Mouse (Mus musculus) small intestine, adult 10 weeks (tissue): ENCODE measurements around the gene Pet117. TPM values are rescaled to one million over a fixed set of nuclear protein-coding genes. Genes with fewer than 3 reads are reported as not detected.

ENCODE experiments used
- polyA plus RNA-seq: library from polyadenylated mRNA; stranded (reverse); fragments of 350-450 nt; fragmentation: Illumina TruSeq; extraction: RNeasy Lipid Tissue Mini Kit (QIAGEN cat#74804); gene quantifications from one replicate; pipeline ENCODE4 v1.2.3, GENCODE M21; 2014; ENCODE audit warnings: low replicate concordance

Pet117 gene
- polyA plus RNA-seq: 3.2 TPM

DNA sequence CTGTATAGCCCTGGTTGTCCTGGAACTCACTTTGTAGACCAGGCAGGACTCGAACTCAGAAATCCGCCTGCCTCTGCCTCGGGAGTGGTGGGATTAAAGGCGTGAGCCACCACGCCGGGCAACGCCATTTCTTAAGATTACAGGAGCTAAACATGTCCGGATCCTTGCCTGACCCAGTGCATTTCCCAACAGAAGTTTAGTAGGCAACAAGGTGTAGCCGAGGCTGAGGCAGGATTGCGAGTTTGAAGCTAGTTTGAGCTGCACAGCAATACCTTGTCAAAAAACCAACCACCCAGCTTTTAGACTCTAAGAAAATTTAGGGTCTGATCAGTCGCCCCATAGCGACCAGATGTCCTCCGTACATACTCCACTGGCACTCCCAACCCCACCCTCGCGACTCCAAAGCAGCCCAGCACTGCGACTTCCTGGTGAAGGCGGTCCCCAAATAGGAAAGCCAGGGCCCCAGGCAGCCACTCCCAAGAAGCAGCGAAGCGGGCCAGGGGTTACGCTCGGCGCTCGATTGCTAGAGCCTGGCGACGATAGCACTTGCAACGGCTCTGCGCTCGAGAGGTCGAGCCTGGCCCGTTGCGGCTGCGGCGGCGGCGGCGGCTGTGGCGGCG is at the start of gene Pet117, which contains the start of gene Kat14:
Gene Pet117, plus strand, starts transcription at position 597 of the 620 bp plus-strand sequence.
Gene Kat14, plus strand, starts transcription at position 584 of the 620 bp plus-strand sequence.

DNA sequence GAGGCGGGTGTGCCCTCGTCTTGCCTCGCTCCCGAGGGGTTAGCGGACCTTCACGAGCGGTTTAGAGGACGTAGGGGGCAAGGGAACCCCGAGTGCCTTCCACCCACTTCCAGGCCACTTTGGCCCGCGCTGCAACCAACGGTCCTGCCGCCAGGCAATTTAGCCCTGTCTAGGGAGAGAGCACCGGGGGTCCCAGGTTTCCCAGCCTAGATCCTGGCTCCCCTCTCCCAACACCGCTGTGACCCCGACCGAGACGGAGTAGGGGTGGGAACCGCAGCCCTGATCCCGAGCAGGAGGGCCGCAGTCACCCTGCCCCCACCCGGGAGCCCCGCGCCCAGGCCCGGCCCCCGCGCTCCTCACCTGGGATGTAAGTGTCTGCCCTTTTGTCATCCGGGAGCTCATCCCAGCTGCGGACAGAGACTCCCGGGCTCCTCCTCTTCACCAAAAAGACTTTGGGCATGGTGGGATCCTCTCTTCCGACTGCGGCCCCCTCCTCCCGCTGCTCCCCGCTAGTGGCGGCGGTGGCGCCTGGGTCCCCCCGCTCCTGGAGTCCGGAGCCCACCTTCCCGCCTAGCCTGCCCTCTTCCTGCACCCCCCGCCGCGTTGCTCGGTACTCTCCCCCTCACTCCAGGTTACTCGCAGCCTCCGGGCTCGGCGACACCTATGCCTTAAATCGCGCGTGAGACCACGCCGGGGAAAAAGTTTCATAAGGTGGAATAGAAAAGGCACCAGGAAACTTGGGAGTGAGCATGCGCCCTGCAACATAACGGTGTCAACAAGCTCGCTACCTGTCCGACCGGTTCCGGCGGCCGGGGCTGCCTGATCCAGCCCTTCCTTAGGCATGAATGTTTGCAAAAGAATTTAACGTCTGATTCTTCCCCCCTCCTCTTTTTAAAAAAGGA is 37.1 kb upstream of the Pet117 start, which contains the start of gene Ovol2:
Gene Ovol2, minus strand, starts transcription at position 746 of the 902 bp plus-strand sequence.

Other genes starting within 250 kb of the Pet117 start
- 3.2 TPM for gene Mgme1, start 98.3 kb upstream of the Pet117 start, polyA plus RNA-seq
- gene Snx5, start 98.1 kb upstream of the Pet117 start, polyA plus RNA-seq: 258 TPM
- gene Ovol2, start 36.9 kb upstream of the Pet117 start, polyA plus RNA-seq: 5.1 TPM
- gene Kat14, start within 50 bp of the Pet117 start, polyA plus RNA-seq: 3.7 TPM
- gene Dzank1, start 158.4 kb downstream of the Pet117 start, polyA plus RNA-seq: 0.45 TPM
- gene Polr3f, start 158.7 kb downstream of the Pet117 start, polyA plus RNA-seq: 32.0 TPM
- gene Rbbp9, start 181.9 kb downstream of the Pet117 start, polyA plus RNA-seq: 73.5 TPM
- gene Sec23b, start 187.2 kb downstream of the Pet117 start, polyA plus RNA-seq: 115 TPM
- 11.9 TPM for gene Smim26, start 225.1 kb downstream of the Pet117 start, polyA plus RNA-seq
- gene Dtd1, start 230.9 kb downstream of the Pet117 start, polyA plus RNA-seq: 8.9 TPM